Mouse (Mus musculus) small intestine, adult 2 months (tissue): ENCODE measurements around the gene Lrwd1.

Source experiments
- CTCF ChIP-seq: fragments of 200-500 bp; IDR thresholded peaks from 2 replicates; pipeline ENCODE4 v1.5.1; 2012; ENCODE audit warnings: low read depth, mild to moderate bottlenecking, control low read depth, inconsistent platforms, low read length, moderate library complexity, mixed read lengths; ENCODE audit not compliant: insufficient replicate concordance, insufficient read length; ENCODE audit errors: extremely low read depth
- POLR2A ChIP-seq: fragments of 200-500 bp; IDR thresholded peaks from 2 replicates; pipeline ENCODE4 v1.6.1; 2012; ENCODE audit warnings: low read depth, mild to moderate bottlenecking, control low read depth, inconsistent platforms, low read length, moderate library complexity

- TF ChIP-seq POLR2A (no peak), CTCF (no peak)
Measured at GRCm38 (mm10) chr5:136116784-136117112, 19.1 kb downstream of the Lrwd1 start.
